Mouse (Mus musculus) common myeloid progenitor, adult 5-6 weeks (primary cell): ENCODE data around the gene Dgkq. TPM values are rescaled to one million over a fixed set of nuclear protein-coding genes. Genes with fewer than 3 reads are reported as not detected.

Source experiments
- ATAC-seq: replicated peaks from 2 replicates; pipeline ENCODE4 v1.8.0; 2016; ENCODE audit warnings: low read depth, mild to moderate bottlenecking, moderate TSS enrichment, inconsistent platforms; ENCODE audit not compliant: poor library complexity, severe bottlenecking
- total RNA-seq: library from RNA; stranded (forward); fragments of 200-1000, 187-1606 nt; gene quantifications from 2 replicates; pipeline ENCODE4 v1.2.3, GENCODE M21; 2017

The Dgkq gene
- total RNA-seq, 1 experiment from 2014 or later, result 6.2 TPM

- ATAC-seq, result peak; percentile 37
Observed at GRCm38 (mm10) chr5:108628891-108629633, 40.4 kb downstream of the Dgkq start.

GRCm38 (mm10) chr5:108626050-108626660, 43.3 kb downstream of the Dgkq start:
- ATAC-seq, result no peak

DNA sequence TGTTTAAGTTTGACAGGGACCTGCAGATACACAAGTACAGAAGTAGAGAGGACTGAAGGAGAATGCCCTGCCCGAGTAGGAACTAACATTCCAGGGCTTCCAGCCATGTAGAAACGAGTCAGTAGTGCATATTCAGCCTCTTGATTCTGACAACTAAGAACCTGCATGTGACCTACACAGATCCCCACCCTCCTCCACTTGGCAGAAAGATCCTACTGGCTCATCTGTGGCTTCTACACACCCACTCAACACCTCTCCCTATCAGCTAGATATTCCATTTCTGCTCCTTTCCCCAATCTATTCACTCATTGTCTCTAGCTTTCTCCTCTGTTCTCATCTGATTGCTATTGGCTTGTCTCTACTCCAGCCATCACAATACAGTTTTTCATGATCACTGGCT, 47.6 kb downstream of the Dgkq start:
- ATAC-seq, result no peak

DNA sequence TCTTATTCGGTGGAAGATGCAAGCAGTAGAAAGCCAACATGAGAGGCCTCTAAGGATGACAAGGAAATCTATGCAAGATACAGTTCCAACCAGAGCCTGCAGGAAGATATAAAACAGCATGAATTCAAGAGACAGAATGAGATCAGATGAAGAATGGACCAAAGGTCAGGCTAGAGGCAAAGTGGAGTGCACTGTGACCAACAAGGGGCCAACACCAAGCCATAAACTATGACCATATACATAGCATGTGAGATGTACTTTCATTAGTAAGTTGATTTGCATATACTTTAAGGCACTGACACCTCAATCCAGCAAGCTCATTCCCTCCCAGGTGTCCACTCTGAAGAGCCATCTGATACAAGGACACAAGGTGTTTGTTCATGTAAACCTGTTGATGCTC, 59.0 kb downstream of the Dgkq start:
- no peak for ATAC-seq

DNA sequence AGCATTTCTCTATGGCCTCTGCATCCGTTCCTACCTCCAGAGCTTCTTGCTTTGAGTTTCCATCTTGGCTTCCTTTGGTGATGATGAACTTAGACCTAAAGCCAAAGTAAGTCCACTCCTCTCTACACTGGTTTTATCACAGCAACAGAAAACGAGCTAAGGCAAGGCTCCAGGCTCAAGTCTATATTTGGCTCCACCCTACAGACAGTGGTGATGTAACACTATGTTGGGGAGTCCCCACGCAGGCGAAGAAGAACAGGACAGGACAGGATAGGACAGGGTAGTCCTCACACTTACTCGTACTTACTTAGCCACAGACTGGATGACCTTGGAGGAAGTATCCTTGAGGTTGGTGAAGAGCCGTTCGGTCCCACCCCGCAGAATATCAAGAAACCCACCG, 66.9 kb downstream of the Dgkq start:
- no peak for ATAC-seq

DNA sequence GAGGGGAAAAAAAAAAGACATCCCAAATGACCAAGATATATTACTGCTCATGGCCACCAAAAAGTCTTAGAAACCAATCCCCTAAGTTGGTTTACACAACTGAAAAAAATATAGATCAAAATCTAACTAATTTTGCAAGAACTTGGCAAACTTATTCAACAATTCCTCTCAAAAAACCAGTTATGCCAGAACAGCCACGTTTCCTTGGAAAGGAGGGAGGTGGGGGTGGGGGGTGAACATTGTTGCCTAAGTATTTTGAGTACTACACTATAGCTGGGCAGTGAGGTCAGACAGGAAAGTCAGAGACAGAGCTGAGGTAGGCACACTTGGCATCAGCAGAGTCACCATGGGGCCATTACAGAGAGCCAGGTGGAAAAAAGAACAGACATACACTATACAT, 69.5 kb downstream of the Dgkq start:
- no peak for ATAC-seq

Other genes with a start within 250 kb of the Dgkq start
- 186 and 241 TPM in 2 replicates for gene Atp5k, start 235.2 kb downstream of the Dgkq start, total RNA-seq
- gene Mfsd7a, start 220.8 kb downstream of the Dgkq start, total RNA-seq, result 0.46 TPM in 1 of 2 replicates, not detected in the other
- gene Pcgf3, start 208.4 kb downstream of the Dgkq start, total RNA-seq, result 13.0 and 16.1 TPM in 2 replicates
- 0.27 TPM in 1 of 2 replicates, not detected in the other for gene Cplx1, start 119.6 kb downstream of the Dgkq start, total RNA-seq
- gene Gak, start 39.9 kb downstream of the Dgkq start, total RNA-seq, result 102 and 105 TPM in 2 replicates
- 17.2 and 19.9 TPM in 2 replicates for gene Tmem175, start 39.9 kb downstream of the Dgkq start, total RNA-seq
- 6.6 and 12.9 TPM in 2 replicates for gene Idua, start 9.3 kb downstream of the Dgkq start, total RNA-seq
- 3.9 and 5.1 TPM in 2 replicates for gene Slc26a1, start 5.9 kb upstream of the Dgkq start, total RNA-seq
- 1.6 and 3.7 TPM in 2 replicates for gene Fgfrl1, start 22.7 kb upstream of the Dgkq start, total RNA-seq
- 0.78 TPM in 1 of 2 replicates, not detected in the other for gene Rnf212, start 105.3 kb upstream of the Dgkq start, total RNA-seq
- not detected in 2 replicates for gene Tmed11, start 125.7 kb upstream of the Dgkq start, total RNA-seq
- gene Vmn2r8, start 139.2 kb upstream of the Dgkq start, total RNA-seq, result not detected in 2 replicates
- gene Vmn2r9, start 182.9 kb upstream of the Dgkq start, total RNA-seq, result not detected in 2 replicates